Mouse (Mus musculus): ENCODE measurements around the gene Gm4707.
A peak's percentile ranks its signal among the peaks of the same experiment; 100 is the strongest.

DNA sequence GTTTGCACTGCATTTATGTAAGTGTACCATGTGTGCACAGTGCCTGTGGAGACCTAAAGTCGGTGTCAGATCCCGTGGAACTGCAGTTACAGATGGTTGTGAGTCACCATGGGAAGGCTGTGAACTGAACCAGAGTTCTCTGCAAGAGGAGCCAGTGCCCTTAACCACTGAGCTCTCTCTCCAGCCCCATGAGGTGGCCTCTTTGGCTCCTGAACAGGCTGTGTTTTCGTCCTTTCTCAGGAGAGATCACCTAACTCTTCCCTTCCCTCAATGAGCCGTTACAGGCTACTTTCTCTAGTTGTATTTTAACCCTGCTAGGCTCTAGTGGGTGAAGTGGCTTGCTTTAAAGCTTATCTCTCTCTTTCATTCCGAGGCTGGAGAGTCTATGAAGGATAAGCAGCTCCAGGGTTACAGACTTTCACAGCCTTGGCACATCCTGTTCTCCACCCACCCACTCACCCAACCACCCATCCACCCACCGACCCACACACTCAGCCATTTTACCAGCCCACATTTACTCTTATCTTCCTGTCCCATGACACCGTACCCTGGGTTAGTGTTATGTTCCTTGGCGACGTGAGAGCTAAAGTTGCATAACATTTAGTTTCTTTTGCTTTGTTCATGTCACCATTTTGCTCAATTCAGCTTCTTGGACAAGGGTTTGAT lies 31.1 kb upstream of the Gm4707 start:
- TF ChIP-seq CTCF (IDR thresholded peaks at IDR 0.05) (no peak), EP300 (IDR thresholded peaks at IDR 0.05) (peak; percentile 38; the same call in 1 of the 2 replicates)

All from lung, postnatal 0 days (tissue).